Mouse (Mus musculus) C2C12 (cell line): ENCODE measurements at regions not wholly inside any gene's neighbourhood (a gene's known extent, or its start where the extent isn't known, plus 50 kb on each side); places are given as distances from the start of the nearest gene placed in this dataset.

Experiments used
- H3K27me3 ChIP-seq: one replicate; pipeline ENCODE4 v1.6.1; 2011; ENCODE audit not compliant: control insufficient read depth, insufficient read depth, insufficient read length
- H3K36me3 ChIP-seq: one replicate; pipeline ENCODE4 v1.6.1; 2011; ENCODE audit not compliant: control insufficient read depth, insufficient read depth
- H3K4me3 ChIP-seq: one replicate; pipeline ENCODE4 v1.5.1; 2011; ENCODE audit warnings: mild to moderate bottlenecking, control low read depth; ENCODE audit not compliant: poor library complexity, insufficient read depth, severe bottlenecking
- H3K79me2 ChIP-seq: one replicate; pipeline ENCODE4 v1.6.1; 2011; ENCODE audit not compliant: control insufficient read depth, insufficient read depth
- H3K79me3 ChIP-seq: one replicate; pipeline ENCODE4 v1.6.1; 2011; ENCODE audit warnings: low read depth, control low read depth
- H3ac ChIP-seq: one replicate; pipeline ENCODE3; 2011; ENCODE audit warnings: low read depth; ENCODE audit not compliant: control insufficient read depth, insufficient read length
- CEBPB ChIP-seq: IDR thresholded peaks from one replicate; pipeline ENCODE4 v1.6.1; 2011; ENCODE audit warnings: low read depth, mild to moderate bottlenecking, control low read depth, moderate library complexity
- CTCF ChIP-seq: IDR thresholded peaks from one replicate; pipeline ENCODE4 v1.5.1; 2011; ENCODE audit not compliant: control insufficient read depth, insufficient read depth, insufficient read length
- FOSL1 ChIP-seq: IDR thresholded peaks from one replicate; pipeline ENCODE4 v1.8.0; 2011; ENCODE audit warnings: mild to moderate bottlenecking, low read length; ENCODE audit not compliant: poor library complexity, insufficient read depth, severe bottlenecking
- MAX ChIP-seq: IDR thresholded peaks from one replicate; pipeline ENCODE4 v1.6.1; 2011; ENCODE audit warnings: mild to moderate bottlenecking, control low read depth
- MYOD1 ChIP-seq: IDR thresholded peaks from one replicate; pipeline ENCODE4 v1.6.1; 2011; ENCODE audit warnings: low read depth; ENCODE audit not compliant: control insufficient read depth, insufficient read length
- MYOG ChIP-seq: IDR thresholded peaks from one replicate; pipeline ENCODE4 v1.6.1; 2011; ENCODE audit not compliant: control insufficient read depth, insufficient read length; ENCODE audit errors: extremely low read depth
- USF1 ChIP-seq: IDR thresholded peaks from one replicate; pipeline ENCODE4 v1.6.1; 2011; ENCODE audit warnings: low read depth, mild to moderate bottlenecking, control low read depth, moderate library complexity

DNA sequence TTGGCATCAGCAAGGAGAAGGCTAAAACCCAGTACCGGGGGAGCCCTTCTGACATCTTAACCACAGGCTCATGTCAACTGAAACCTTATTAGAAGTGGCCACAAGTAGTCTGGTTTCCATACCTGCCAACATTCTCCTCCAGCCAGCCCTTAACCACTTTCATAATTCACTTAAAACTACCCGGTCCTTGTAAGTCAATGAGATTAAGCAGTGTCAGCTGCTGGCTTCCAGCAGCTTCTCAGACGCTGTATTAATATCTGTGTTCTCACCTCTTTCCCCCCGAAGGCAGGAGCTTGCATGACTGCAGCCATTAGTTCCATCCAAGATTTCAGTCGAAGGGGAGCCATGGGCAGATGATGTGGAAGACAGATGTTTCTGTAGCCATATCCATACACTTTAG lies 530.6 kb upstream of the Nrp1 start:
- H3K36me3 ChIP-seq, result no peaks in the 10 kb centered on the region
- no peak overlapping the region for H3ac ChIP-seq
- H3K27me3 ChIP-seq, result no peaks in the 10 kb centered on the region
- TF ChIP-seq FOSL1, result no peak
- no peak for TF ChIP-seq MYOG
- no peak for TF ChIP-seq USF1
- TF ChIP-seq MAX, result no peak
- no peak for TF ChIP-seq MYOD1
- TF ChIP-seq CEBPB, result no peak
- no peak for TF ChIP-seq CTCF
- H3K79me3 ChIP-seq, result no peaks in the 10 kb centered on the region
- H3K4me3 ChIP-seq, result no peak overlapping the region
- no peaks in the 10 kb centered on the region for H3K79me2 ChIP-seq

DNA sequence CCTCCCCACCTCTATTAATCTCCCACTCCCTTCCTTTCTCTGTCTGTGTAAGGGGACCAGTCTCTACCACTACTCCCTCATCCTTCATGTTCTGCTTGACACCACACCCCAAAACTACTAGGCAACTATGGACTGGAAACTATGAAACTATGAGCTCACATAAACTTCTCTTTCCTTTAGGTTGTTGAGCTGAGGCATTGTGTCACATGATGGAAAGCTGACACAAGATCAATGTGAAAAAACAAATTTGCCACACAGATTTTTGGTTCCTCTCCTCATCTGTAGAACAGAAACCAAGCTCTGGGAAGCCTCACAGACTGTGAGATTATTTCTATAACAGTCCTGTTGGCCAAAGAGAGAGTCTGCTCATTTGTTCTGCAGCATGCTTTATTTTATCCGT lies 528.7 kb upstream of the Nrp1 start:
- no peaks in the 10 kb centered on the region for H3K79me2 ChIP-seq
- no peaks in the 10 kb centered on the region for H3K36me3 ChIP-seq
- TF ChIP-seq CTCF, result no peak
- no peak for TF ChIP-seq MAX
- TF ChIP-seq MYOD1, result no peak
- no peak for TF ChIP-seq CEBPB
- TF ChIP-seq MYOG, result no peak
- TF ChIP-seq USF1, result no peak
- TF ChIP-seq FOSL1, result no peak
- H3K27me3 ChIP-seq, result no peaks in the 10 kb centered on the region
- H3K79me3 ChIP-seq, result no peaks in the 10 kb centered on the region
- no peak overlapping the region for H3ac ChIP-seq
- no peak overlapping the region for H3K4me3 ChIP-seq

DNA sequence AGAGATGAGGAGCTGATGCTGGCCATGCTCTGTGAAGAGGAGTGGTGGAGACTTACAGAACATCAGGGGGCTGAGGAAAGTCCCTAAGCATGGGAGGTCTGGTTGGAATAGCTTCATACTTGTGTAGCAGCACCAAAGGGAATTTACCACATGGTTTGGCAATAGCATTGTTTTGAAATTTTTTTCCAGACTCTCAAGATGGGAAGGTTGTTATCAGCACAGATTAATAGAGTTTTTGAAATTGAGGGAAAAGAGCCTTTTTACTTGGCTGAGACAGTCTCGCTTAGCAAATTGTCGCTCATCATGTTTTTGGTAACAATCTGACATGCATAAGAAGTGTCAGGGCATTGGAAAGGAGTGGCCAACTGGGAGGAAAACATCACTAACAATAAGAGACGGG lies 524.4 kb upstream of the Nrp1 start:
- no peaks in the 10 kb centered on the region for H3K36me3 ChIP-seq
- TF ChIP-seq MAX, result no peak
- TF ChIP-seq CTCF, result no peak
- TF ChIP-seq FOSL1, result no peak
- no peak for TF ChIP-seq MYOG
- TF ChIP-seq USF1, result no peak
- TF ChIP-seq MYOD1, result no peak
- no peak for TF ChIP-seq CEBPB
- H3K27me3 ChIP-seq, result no peaks in the 10 kb centered on the region
- no peak overlapping the region for H3K4me3 ChIP-seq
- H3K79me2 ChIP-seq, result no peaks in the 10 kb centered on the region
- no peak overlapping the region for H3ac ChIP-seq
- H3K79me3 ChIP-seq, result no peaks in the 10 kb centered on the region

DNA sequence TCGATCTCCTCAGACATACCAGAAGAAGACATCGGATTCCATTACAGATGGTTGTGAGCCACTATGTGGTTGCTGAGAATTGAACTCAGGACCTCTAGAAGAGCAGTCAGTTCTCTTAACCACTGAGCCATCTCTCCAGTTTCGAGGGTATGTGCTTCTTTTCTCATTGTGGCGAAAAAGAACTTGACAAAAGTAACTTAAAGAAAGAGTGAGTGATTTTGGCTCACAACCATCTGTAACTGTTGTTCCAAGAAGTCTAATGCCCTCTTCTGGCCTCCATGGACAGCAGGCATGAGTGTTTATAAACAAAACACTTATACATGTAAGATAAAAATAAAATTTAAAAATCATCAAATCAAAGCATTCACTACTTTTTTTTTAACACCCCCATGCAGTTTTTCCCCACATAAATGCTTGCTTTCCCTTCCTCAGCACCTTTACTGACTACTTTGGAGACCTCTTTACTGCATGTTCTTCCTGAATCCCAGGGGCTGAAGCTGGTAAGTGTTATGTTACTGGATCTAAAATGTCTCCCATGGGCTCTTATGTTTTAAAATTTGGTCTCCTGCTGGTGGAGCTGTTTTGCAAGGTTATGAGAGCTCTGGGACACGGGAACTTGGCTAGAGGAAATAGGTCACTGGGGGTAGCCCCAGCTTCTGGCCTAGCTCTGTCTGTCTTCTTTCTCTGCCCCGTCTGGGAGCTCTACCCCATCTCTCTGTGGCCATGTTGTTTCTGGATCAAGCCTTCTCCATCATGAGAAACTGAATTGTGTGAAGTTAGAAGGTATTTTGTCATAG lies 521.8 kb upstream of the Nrp1 start:
- H3K4me3 ChIP-seq, result no peak overlapping the region
- no peaks in the 10 kb centered on the region for H3K36me3 ChIP-seq
- no peaks in the 10 kb centered on the region for H3K79me2 ChIP-seq
- no peaks in the 10 kb centered on the region for H3K27me3 ChIP-seq
- no peak overlapping the region for H3ac ChIP-seq
- no peak for TF ChIP-seq MAX
- no peak for TF ChIP-seq MYOG
- no peak for TF ChIP-seq USF1
- TF ChIP-seq MYOD1, result no peak
- H3K79me3 ChIP-seq, result no peaks in the 10 kb centered on the region

DNA sequence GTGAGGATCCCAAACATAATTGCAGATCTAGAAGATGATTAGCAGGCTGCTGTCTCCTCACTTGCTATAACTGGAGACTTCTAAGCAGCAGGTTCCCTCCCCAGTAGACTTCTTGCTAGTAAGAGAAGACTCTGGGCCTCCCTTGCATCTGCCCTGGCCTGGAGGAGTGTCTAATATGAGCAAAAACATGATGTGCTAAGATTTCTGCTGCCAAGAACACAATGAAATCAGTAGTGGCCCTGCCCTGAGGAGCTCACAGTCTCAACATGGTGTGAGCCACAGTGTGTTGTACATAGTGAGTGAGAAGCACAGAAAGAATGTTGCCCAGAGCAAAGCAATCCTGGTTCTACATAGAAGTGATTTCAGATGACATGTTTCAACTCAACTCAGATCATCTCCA lies 520.1 kb upstream of the Nrp1 start:
- H3K4me3 ChIP-seq, result no peak overlapping the region
- H3K79me3 ChIP-seq, result no peaks in the 10 kb centered on the region
- H3K36me3 ChIP-seq, result no peaks in the 10 kb centered on the region
- no peaks in the 10 kb centered on the region for H3K79me2 ChIP-seq
- no peak overlapping the region for H3ac ChIP-seq
- TF ChIP-seq USF1 (no peak), CEBPB (no peak), MAX (no peak), CTCF (no peak), MYOG (no peak), MYOD1 (no peak), FOSL1 (no peak)
- H3K27me3 ChIP-seq, result no peaks in the 10 kb centered on the region
